Mouse (Mus musculus) thymus, postnatal 10 days (tissue): ENCODE measurements around the gene Rasgef1a.
A peak's percentile ranks its signal among the peaks of the same experiment; 100 is the strongest.

Experiments
- DNase-seq, 2 experiments: peaks; one replicate each; pipeline ENCODE4 v3.0.0; 2021; ENCODE audit warnings: low spot score in 2 of 2

The Rasgef1a gene

DNA sequence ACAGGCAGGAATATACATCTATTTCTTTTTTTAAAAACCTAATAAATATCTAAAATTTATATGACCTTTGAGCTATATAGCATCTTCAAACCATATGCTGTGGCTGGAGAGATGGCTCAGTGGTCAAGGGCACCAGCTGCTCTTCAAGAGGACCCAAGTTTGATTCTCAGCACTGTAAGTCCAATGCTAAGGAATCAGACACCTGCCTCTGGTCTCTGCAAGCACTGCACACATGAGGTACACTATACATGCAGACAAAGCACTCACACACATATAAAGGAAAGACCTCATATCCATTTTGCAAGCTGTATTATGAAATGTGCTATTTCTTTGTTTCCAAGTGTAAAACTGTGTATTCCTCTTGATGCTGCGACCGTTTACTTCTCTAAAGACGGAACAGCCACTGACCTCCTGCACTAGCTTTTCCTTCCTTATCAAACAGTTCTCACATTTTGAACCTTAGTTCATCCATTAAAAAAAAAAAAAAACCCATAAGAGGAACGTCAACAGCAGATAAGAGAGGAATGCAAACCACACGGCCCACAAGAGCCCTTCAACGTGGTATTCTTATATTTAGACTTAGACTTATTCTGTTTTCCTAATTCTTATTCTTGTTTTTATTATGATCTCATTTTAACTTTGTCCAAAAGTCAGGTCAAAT is 116.7 kb downstream of the Rasgef1a start:
- DNase-seq, result no peak

DNA sequence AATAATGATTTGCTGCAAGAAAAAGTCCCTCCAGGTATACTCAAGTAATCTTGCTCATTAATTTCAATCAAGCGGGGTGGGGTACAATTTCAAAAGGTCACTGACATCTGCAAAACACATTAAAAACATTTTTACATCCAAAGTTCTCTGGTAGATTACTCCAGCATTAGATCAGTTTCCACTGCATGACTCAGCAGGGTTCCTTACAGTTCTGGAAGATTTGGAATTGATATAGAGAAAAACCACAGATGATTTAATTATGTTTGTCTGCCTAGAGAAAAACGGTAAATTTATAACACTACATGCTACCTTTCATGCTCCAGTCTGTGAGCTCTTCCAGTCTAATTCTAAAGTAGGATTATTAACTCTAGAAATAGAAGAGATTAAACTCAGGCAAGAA is 118.8 kb downstream of the Rasgef1a start:
- no peak for DNase-seq

DNA sequence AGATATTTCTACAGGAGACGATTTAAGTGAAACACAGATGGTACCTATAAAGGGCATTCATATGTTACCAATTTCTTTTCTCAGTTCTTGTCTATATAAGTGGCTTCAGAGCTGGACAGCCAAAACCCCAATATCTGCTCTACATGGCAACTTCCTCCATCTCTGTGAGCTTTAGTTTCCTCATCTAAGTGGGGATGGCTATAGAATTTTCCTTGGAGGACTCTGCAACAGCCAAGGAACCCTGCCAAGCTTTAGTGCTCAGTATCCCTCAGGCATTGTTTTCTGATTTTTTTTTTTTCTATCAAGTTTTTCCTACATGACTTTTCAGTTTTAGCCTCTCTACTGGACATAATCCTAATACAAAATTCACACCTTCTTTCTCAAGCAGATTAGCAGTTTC is 123.2 kb downstream of the Rasgef1a start:
- DNase-seq, result no peak

DNA sequence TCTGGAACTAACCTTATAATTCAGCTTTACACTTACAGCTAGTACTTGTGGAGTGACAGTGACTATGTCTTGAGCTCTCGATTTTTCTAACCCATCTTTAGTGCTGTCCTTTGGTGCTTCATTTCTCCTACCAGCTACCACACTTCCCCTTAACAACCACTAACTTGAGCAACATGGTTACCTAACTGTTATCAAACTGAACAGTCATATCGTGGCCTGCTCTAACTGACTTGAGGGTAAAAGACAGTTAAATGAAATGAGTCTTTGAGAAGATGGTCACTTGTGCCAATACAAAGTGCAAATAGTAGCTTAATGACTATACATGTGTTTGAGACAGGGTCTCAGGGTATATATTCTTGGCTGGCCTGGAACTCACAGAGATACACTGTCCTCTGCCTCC is 125.9 kb downstream of the Rasgef1a start:
- DNase-seq, result no peak

DNA sequence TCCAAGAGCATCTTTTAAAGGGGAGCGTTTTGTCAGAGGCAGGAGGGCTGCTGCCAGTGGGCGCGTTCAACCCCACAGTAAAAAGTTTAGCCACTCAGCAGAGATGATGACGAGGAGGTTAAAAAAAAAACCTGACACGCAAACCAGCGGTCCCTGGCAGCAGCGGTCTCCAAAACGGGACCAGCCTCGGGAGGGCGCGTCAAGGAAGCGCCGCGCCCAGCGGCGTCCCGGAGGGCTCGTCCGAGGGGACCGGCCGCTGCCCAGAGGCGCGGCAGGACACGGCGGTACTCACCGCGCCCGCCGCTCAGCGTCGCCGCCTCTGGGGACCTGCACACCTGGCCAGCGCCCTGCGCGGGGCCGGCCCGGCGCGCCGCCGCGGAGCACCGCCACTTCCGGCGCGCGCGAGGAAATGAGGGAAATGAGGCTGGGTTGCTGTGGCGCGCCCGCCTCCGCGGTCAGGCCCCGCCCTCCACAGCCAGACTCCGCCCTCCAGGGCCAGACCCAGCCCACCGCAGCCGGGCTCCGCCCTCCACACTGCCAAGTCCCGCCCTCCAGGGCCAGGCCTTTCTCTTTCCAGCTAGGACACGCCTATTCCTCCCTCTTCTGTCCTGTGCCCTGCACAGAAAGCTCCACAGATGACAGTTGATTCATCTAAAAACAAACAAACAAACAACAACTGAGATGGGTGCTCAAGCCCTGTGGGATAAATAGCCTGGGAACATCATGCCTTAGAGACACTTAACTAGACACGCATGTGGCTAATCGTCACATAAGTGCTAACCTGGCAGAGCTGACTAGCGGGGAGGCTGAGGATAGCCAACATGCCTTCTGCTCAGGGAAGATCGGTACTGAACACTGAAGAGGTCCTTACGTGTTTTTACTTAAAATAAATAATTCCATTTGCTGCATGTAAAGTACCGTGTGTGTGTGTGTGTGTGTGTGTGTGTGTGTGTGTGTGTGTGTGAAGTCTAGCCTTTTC is 127.8 kb downstream of the Rasgef1a start, which contains the start of gene Csgalnact2:
Gene Csgalnact2, minus strand, starts transcription at position 410 of the 979 bp plus-strand sequence.
- peak; percentile 82 to 93 for DNase-seq

DNA sequence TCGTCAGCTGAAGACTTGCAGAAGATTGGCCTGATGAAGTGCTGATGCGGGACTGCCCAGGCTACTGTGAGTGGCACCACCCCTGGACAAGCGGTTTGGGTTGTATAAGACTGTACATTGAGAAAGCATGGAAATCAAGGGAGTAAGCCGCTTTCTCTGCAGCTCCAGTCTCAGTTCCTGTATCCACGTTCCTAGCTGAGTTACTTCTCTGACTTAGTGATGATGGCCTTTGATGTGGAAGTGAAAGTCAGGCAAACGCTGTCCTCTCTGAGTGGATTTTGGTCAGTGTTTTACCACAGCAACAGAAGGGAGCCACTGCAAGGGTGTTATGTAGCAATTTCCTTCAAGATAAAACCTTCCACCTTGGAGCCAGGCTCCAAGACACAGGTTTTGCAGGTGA is 129.7 kb downstream of the Rasgef1a start:
- DNase-seq, result no peak
